8 mouse cellular contexts compared by ENCODE assay signal in the genomic region with DNA sequence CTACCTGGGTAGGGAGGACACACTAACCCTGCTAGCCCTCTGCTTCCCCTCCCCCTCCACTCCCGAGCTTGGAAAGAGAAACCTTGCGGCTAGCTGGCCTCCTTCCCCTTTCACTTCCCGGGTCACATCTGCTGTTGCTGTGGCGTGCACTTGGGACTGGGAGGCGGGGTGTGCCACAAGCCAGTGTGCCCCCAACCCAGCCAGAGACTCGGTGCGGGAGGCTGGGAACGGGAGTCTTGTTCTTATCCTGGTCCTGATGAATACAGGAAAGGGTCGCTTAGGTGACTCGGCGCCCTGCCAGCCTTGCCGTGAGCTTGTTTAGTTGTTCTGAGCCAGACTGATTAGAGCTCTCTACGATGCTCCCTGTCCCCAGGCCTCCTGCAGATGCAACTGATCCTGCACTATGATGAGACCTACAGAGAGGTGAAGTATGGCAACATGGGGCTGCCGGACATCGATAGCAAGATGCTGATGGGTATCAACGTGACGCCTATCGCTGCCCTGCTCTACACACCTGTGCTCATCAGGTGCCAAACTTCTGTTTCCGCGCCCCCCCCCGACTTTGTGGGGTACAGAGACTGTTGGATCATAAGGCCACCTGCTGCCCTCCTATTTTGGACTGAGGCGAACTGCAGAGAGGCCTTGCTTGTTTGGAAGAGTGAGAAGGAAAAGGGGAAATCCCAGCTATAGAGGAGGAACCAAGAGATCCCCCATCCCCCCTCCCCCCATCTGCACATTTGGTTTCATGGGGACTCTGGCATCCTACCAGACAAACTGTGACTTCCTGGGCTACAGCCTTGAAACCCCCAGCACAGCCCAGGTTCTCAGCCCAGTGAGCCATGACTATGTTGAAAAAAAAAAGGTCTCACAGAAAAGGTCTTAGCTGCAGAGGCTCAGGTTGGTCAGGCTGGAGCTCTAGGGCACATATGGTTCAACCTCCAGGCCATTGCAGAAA. TPM values are rescaled to one million over a fixed set of nuclear protein-coding genes. Genes with fewer than 3 reads are reported as not detected.
DNase-seq lines count a peak whose midpoint lies in the region; ATAC-seq and TF ChIP-seq lines count a peak whose summit lies in the region.
"Had no signal": no experiment of that assay in that cellular context is flagged by ENCODE, and none has a peak within 500 bp of the region (broad histone marks: within the 10 kb centered on the region; RNA-seq: fewer than 3 reads in every experiment).

No protein-coding gene starts in this region.

- peak overlapping the region; percentile 29 for H3K9ac ChIP-seq in embryonic facial prominence, embryonic 15.5 days

- H3K27me3 ChIP-seq in E14TG2a.4 (ENCODE audit: insufficient read depth, low read length): peaks cover 34% of the 10 kb centered on the region
- no peaks in the 10 kb centered on the region for H3K27me3 ChIP-seq in embryonic facial prominence, embryonic 15.5 days
- peaks cover 11% of the 10 kb centered on the region for H3K27me3 ChIP-seq in megakaryocyte, embryonic 14.5 days (replicated peaks)
- no peaks in the 10 kb centered on the region for H3K27me3 ChIP-seq in spleen, adult 2 months (ENCODE audit: control insufficient read depth, insufficient read depth, low read length)

- TF ChIP-seq CTCF in E14TG2a.4 (conservative IDR thresholded peaks at IDR 0.05; ENCODE audit: low read length): no peak
- TF ChIP-seq CTCF in spleen, adult 2 months (IDR thresholded peaks at IDR 0.05; ENCODE audit: extremely low read depth, insufficient read depth, insufficient read length, insufficient replicate concordance): no peak

- no peaks in the 10 kb centered on the region for H3K9me3 ChIP-seq in E14TG2a.4 (ENCODE audit: low read length)
- H3K9me3 ChIP-seq in embryonic facial prominence, embryonic 15.5 days (replicated peaks): no peaks in the 10 kb centered on the region
- H3K9me3 ChIP-seq in megakaryocyte, embryonic 14.5 days: no peaks in the 10 kb centered on the region

- no peaks in the 10 kb centered on the region for H3K36me3 ChIP-seq in E14TG2a.4 (ENCODE audit: insufficient read depth, low read length)
- H3K36me3 ChIP-seq in embryonic facial prominence, embryonic 15.5 days: no peaks in the 10 kb centered on the region
- no peaks in the 10 kb centered on the region for H3K36me3 ChIP-seq in megakaryocyte, embryonic 14.5 days (replicated peaks; ENCODE audit: low read length)
- peaks cover 5% of the 10 kb centered on the region for H3K36me3 ChIP-seq in spleen, adult 2 months (ENCODE audit: control insufficient read depth, insufficient read depth, low read length)

- 0 out of 2 replicates have a peak overlapping the region, but pooled peaks have one; percentile 34 for H3K27ac ChIP-seq in embryonic facial prominence, embryonic 15.5 days (replicated peaks)
- H3K27ac ChIP-seq in spleen, adult 2 months (ENCODE audit: insufficient read depth, low read length): peak overlapping the region; percentile 98

- DNase-seq in adrenal gland, adult 2 months: peak; percentile 79
- DNase-seq in heart, postnatal 10 days: peak; percentile 70 to 77
- DNase-seq in kidney, postnatal 25 days: peak; percentile 79 to 83
- DNase-seq in spleen, adult 2 months (ENCODE audit: low read depth in 1 of 2, low spot score in 2 of 2): peak in 1 of 2 experiments; percentile 89

- H3K4me2 ChIP-seq in embryonic facial prominence, embryonic 15.5 days (replicated peaks): peak overlapping the region; percentile 90

- intact Hi-C loops in heart, postnatal 10 days (cut with DNase I): no loop called here

- H3K4me3 ChIP-seq in E14TG2a.4 (replicated peaks; ENCODE audit: low read length): peak overlapping the region; percentile 79
- H3K4me3 ChIP-seq in embryonic facial prominence, embryonic 15.5 days (replicated peaks): peak overlapping the region; percentile 51
- peak overlapping the region; percentile 95 for H3K4me3 ChIP-seq in megakaryocyte, embryonic 14.5 days (replicated peaks)
- H3K4me3 ChIP-seq in spleen, adult 2 months (ENCODE audit: extremely low read depth, insufficient read depth, insufficient read length): peak overlapping the region; percentile 96

- TF ChIP-seq POLR2A in spleen, adult 2 months (IDR thresholded peaks at IDR 0.05; ENCODE audit: low read depth, low read length): peak; percentile 49

- 9% methylated on average over 22 of the region's 22 CpGs for WGBS in embryonic facial prominence, embryonic 15.5 days
- WGBS in spleen, adult 2 months: 3% methylated on average over 22 of the region's 22 CpGs

- ATAC-seq in embryonic facial prominence, embryonic 15.5 days (ENCODE audit: insufficient number of reproducible peaks, low FRiP score, low TSS enrichment, low read depth): no peak

- peaks cover 31% of the 10 kb centered on the region for H3K4me1 ChIP-seq in E14TG2a.4 (replicated peaks; ENCODE audit: low read depth, low read length)
- peaks cover 15% of the 10 kb centered on the region for H3K4me1 ChIP-seq in embryonic facial prominence, embryonic 15.5 days
- H3K4me1 ChIP-seq in megakaryocyte, embryonic 14.5 days: peaks cover 38% of the 10 kb centered on the region
- peaks cover 13% of the 10 kb centered on the region; the same call in 1 of the 2 replicates for H3K4me1 ChIP-seq in spleen, adult 2 months (ENCODE audit: control insufficient read depth, insufficient read depth, insufficient read length)

RNA-seq across cellular contexts. Expression of a gene that starts 1.2 kb away (rescaled TPM):
- total RNA-seq in adrenal gland, adult 2 months (2021): 10 to 100 TPM; 48.3 to 59.2 TPM
- polyA plus RNA-seq in adrenal gland, adult 2 months (2012; rRNA removed): 180 and 186 TPM in 2 replicates
- 27.7 and 30.0 TPM in 2 replicates for polyA plus RNA-seq in embryonic facial prominence, embryonic 15.5 days (2015; fragmentation: Nextera tagmentation; extraction: Ambion mirVana)
- 10 to 100 TPM; 19.7 to 24.5 TPM for total RNA-seq in heart, postnatal 10 days (2021)
- polyA plus RNA-seq in megakaryocyte, embryonic 14.5 days (2012; ENCODE audit: insufficient read depth, low replicate concordance): 30.5 and 188 TPM in 2 replicates
- polyA plus RNA-seq in spleen, adult 2 months (2012; rRNA removed): 753 and 934 TPM in 2 replicates

RNA-seq across cellular contexts. Expression of a gene that starts 6.6 kb away (rescaled TPM):
- 100 to 1,000 TPM in 1 of 2 experiments, 10 to 100 TPM in 1; 26.6 to 136 TPM for total RNA-seq in adrenal gland, adult 2 months (2021)
- polyA plus RNA-seq in adrenal gland, adult 2 months (2012; rRNA removed): 115 and 188 TPM in 2 replicates
- 4.8 and 4.9 TPM in 2 replicates for polyA plus RNA-seq in embryonic facial prominence, embryonic 15.5 days (2015; fragmentation: Nextera tagmentation; extraction: Ambion mirVana)
- total RNA-seq in heart, postnatal 10 days (2021): 1 to 10 TPM; 2.6 to 2.7 TPM
- polyA plus RNA-seq in megakaryocyte, embryonic 14.5 days (2012; ENCODE audit: insufficient read depth, low replicate concordance): 2.8 TPM in 1 of 2 replicates, not detected in the other
- polyA plus RNA-seq in spleen, adult 2 months (2012; rRNA removed): 24.6 and 26.1 TPM in 2 replicates

RNA-seq across cellular contexts. Expression of a gene that starts 22.3 kb away (rescaled TPM):
- under 1 TPM; 0.38 to 0.63 TPM for total RNA-seq in adrenal gland, adult 2 months (2021)
- polyA plus RNA-seq in adrenal gland, adult 2 months (2012; rRNA removed): 0.43 and 0.54 TPM in 2 replicates
- polyA plus RNA-seq in embryonic facial prominence, embryonic 15.5 days (2015; fragmentation: Nextera tagmentation; extraction: Ambion mirVana): 2.8 and 3.2 TPM in 2 replicates
- total RNA-seq in heart, postnatal 10 days (2021): under 1 TPM; 0.10 to 0.24 TPM
- 0.04 TPM in 1 of 2 replicates, not detected in the other for polyA plus RNA-seq in megakaryocyte, embryonic 14.5 days (2012; ENCODE audit: insufficient read depth, low replicate concordance)
- polyA plus RNA-seq in spleen, adult 2 months (2012; rRNA removed): 0.07 and 0.20 TPM in 2 replicates
- total RNA-seq: gastrocnemius, adult 8-10 months had no signal

RNA-seq across cellular contexts. Expression of a gene that starts 23.6 kb away (rescaled TPM):
- total RNA-seq in adrenal gland, adult 2 months (2021): 100 to 1,000 TPM; 376 to 380 TPM
- 391 and 420 TPM in 2 replicates for polyA plus RNA-seq in adrenal gland, adult 2 months (2012; rRNA removed)
- polyA plus RNA-seq in embryonic facial prominence, embryonic 15.5 days (2015; fragmentation: Nextera tagmentation; extraction: Ambion mirVana): 255 and 269 TPM in 2 replicates
- 100 to 1,000 TPM; 358 to 371 TPM for total RNA-seq in heart, postnatal 10 days (2021)
- polyA plus RNA-seq in megakaryocyte, embryonic 14.5 days (2012; ENCODE audit: insufficient read depth, low replicate concordance): 38.8 and 142 TPM in 2 replicates
- 120 and 161 TPM in 2 replicates for polyA plus RNA-seq in spleen, adult 2 months (2012; rRNA removed)

RNA-seq across cellular contexts. Expression of a gene that starts 29.2 kb away (rescaled TPM):
- 10 to 100 TPM; 63.5 to 84.6 TPM for total RNA-seq in adrenal gland, adult 2 months (2021)
- polyA plus RNA-seq in adrenal gland, adult 2 months (2012; rRNA removed): 181 and 204 TPM in 2 replicates
- polyA plus RNA-seq in embryonic facial prominence, embryonic 15.5 days (2015; fragmentation: Nextera tagmentation; extraction: Ambion mirVana): 57.5 and 64.3 TPM in 2 replicates
- total RNA-seq in heart, postnatal 10 days (2021): 10 to 100 TPM; 15.7 to 16.2 TPM
- polyA plus RNA-seq in megakaryocyte, embryonic 14.5 days (2012; ENCODE audit: insufficient read depth, low replicate concordance): 39.3 and 78.0 TPM in 2 replicates
- polyA plus RNA-seq in spleen, adult 2 months (2012; rRNA removed): 269 and 299 TPM in 2 replicates
